Mouse (Mus musculus) neural tube, embryonic 12.5 days (tissue): Measurements from ENCODE around the gene Galnt9. TPM values are rescaled to one million over a fixed set of nuclear protein-coding genes. Genes with fewer than 3 reads are reported as not detected.

Experiments
- ATAC-seq: fragments of 200-750 bp; cut with Nextera tagmentation; 2 replicates; pipeline ENCODE4 v1.8.0; 2017; ENCODE audit warnings: low read depth, mild to moderate bottlenecking, moderate TSS enrichment, moderate library complexity; ENCODE audit not compliant: low FRiP score
- H3K27ac ChIP-seq: fragments of 300-500 bp; sonication (generic); 2 replicates; pipeline ENCODE4 v1.5.1; 2016
- H3K27me3 ChIP-seq: fragments of 300-500 bp; sonication (generic); replicated peaks from 2 replicates; pipeline ENCODE4 v1.6.1; 2016; ENCODE audit warnings: mild to moderate bottlenecking
- H3K36me3 ChIP-seq: fragments of 300-500 bp; sonication (generic); 2 replicates; pipeline ENCODE4 v1.6.1; 2016; ENCODE audit warnings: mild to moderate bottlenecking
- H3K4me1 ChIP-seq: fragments of 300-500 bp; sonication (generic); 2 replicates; pipeline ENCODE4 v1.6.1; 2016
- H3K4me2 ChIP-seq: fragments of 300-500 bp; sonication (generic); replicated peaks from 2 replicates; pipeline ENCODE4 v1.6.1; 2016; ENCODE audit warnings: mild to moderate bottlenecking
- H3K4me3 ChIP-seq: fragments of 300-500 bp; sonication (generic); 2 replicates; pipeline ENCODE4 v1.5.1; 2016
- H3K9ac ChIP-seq: fragments of 300-500 bp; sonication (generic); 2 replicates; pipeline ENCODE4 v1.6.1; 2016; ENCODE audit warnings: mild to moderate bottlenecking
- H3K9me3 ChIP-seq: fragments of 300-500 bp; sonication (generic); 2 replicates; pipeline ENCODE4 v1.6.1; 2016; ENCODE audit warnings: mild to moderate bottlenecking
- WGBS: fragments of 180-500 bp; shearing (Covaris S2); methylation state at CpG from one replicate; pipeline ENCODE4 v1.1.7; 2016; 5-methylcytosine and 5-hydroxymethylcytosine counted together
- polyA plus RNA-seq: library from polyadenylated mRNA; unstranded; fragments of >200 nt; fragmentation: Nextera tagmentation; extraction: Ambion mirVana; gene quantifications from 2 replicates; pipeline ENCODE4 v1.2.1, GENCODE M21; 2016

The Galnt9 gene
- polyA plus RNA-seq, 1 experiment from 2014 or later: 15.0 TPM

DNA sequence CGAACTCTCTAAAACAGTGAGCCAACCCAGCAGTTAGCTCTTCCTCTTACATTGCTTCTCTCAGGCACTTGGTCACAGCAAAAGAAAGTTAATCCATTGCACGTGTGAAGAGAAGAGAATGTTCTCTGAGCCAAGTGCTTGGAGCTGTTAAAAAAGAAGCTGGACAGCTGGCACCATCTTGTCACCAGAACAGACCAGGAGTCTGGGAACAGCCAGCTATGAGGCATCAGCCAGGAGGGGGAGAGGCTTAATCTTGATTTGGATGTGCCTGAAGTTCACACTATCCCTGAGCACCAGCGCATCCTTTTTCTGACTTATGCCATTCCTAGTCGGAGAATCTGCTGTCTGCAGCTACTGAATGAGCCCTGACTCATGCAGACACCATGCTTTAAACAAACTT, 30.4 kb upstream of the Galnt9 start:
- Histone ChIP-seq H3K9me3 (no peaks in the 10 kb centered on the region), H3K27ac (no peak overlapping the region), H3K9ac (no peak overlapping the region), H3K36me3 (no peaks in the 10 kb centered on the region), H3K4me3 (no peak overlapping the region), H3K27me3 (no peaks in the 10 kb centered on the region), H3K4me1 (no peaks in the 10 kb centered on the region), H3K4me2 (no peak overlapping the region)
- ATAC-seq: no peak
- 85% methylated on average over 4 of the region's 4 CpGs for WGBS

DNA sequence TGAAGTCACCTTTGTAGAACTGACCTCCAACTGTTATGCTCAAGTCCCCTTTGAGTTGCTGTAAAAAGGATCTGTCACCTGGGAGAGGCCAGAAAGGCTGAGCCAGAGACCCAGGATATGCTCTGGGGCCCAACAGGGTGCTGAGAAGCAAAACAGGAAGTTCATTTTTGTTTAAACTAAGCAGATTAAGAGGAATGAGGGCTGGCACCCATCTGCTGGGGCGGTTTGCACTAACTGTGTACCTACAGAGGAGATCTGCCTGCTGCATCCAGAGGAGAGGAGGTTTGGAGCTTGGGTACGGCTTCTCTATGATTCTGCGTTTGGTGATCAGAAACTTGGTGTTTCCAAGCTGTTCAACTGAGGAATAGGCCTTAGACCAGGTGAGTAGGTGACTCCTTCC, 29.5 kb upstream of the Galnt9 start:
- Histone ChIP-seq H3K4me2 (no peak overlapping the region), H3K9me3 (no peaks in the 10 kb centered on the region), H3K27ac (no peak overlapping the region), H3K4me1 (no peaks in the 10 kb centered on the region), H3K36me3 (no peaks in the 10 kb centered on the region), H3K9ac (no peak overlapping the region), H3K27me3 (no peaks in the 10 kb centered on the region), H3K4me3 (no peak overlapping the region)
- no peak for ATAC-seq
- 80% methylated on average over 3 of the region's 3 CpGs for WGBS

DNA sequence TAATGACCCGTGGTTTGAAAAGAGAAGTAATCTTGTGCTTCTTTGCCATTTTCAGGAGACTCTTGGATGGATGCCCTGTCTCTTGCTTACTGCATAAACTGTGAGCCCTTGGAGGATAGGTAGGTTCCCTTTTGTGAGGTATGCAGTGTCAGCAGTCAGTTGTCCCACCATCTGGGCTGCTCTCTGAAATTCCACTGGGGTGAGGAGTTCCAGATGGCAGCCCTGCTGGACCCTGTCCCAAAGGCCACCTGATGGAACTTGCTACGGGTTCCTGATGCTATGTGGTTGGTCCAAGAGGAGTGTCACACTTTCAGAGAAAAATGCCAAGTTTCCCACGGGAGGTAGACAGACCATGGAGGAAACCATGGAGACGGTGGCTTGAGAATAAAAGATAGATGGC, 27.8 kb upstream of the Galnt9 start:
- Histone ChIP-seq H3K9ac (no peak overlapping the region), H3K36me3 (no peaks in the 10 kb centered on the region), H3K4me2 (no peak overlapping the region), H3K4me3 (no peak overlapping the region), H3K27me3 (no peaks in the 10 kb centered on the region), H3K9me3 (no peaks in the 10 kb centered on the region), H3K27ac (no peak overlapping the region), H3K4me1 (no peaks in the 10 kb centered on the region)
- WGBS: 77% methylated on average over 4 of the region's 4 CpGs
- no peak for ATAC-seq

DNA sequence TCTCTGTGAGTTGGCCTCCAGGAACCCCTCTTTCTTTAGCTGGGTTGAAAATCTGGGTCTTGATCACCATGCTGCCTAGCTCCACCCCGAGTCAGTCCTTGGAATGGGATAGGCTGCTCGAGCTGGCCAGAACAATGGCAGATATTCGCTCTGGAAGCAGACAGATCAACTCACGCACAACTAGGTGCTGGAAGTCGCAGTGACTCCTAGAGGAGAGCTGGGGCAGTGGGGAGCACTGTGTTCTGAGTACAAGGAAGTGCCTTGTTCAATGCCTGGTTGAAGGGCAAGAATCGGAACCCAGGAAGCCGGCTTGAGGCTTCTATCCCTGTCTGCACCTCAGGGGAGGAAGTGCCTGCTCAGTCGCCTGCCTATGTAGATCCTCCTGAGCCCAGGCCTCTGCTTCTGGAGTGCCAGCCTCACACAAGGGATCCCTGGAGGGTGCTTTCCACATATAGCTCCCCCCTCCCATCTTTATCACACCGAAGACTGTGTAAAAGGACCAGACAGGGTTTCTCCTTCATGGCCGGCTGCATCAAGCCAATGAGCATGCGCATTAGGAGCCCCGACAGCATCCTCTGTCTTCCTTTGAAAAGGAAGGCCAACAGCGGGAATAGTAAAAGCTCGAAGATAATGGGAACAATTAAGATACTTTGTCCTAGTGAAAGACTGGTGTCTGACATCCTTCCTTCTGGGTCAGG, 25.9 kb upstream of the Galnt9 start:
- Histone ChIP-seq H3K4me3 (no peak overlapping the region), H3K36me3 (no peaks in the 10 kb centered on the region), H3K4me2 (peak overlapping the region; percentile 40), H3K27me3 (no peaks in the 10 kb centered on the region), H3K9me3 (no peaks in the 10 kb centered on the region), H3K4me1 (no peaks in the 10 kb centered on the region), H3K9ac (0 out of 2 replicates have a peak overlapping the region, but pooled peaks have one; percentile 29), H3K27ac (0 out of 2 replicates have a peak overlapping the region, but pooled peaks have one; percentile 13)
- ATAC-seq: no peak
- 22% methylated on average over 14 of the region's 14 CpGs for WGBS

DNA sequence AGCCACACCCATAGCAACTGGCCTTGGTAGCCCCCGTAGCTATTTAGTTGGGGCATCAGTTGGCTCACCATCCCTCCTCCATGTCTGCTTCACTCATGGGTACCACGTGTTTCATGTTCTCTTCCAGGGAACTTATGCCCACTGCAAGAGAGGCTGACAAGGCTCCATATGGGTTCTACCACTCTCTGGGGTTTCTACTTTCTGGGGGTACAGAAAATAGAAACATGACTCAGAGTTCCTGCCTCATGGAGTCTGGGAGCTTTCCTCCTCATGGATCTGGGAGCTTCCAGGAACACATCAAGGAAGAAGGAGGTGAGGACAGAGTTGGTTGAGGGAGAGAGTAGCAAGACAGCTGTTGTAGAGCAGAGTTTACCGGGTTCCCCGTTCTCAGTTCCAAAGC, 23.2 kb upstream of the Galnt9 start:
- H3K27ac ChIP-seq: no peak overlapping the region
- no peak overlapping the region for H3K4me3 ChIP-seq
- H3K9me3 ChIP-seq: no peaks in the 10 kb centered on the region
- H3K4me2 ChIP-seq: no peak overlapping the region
- H3K4me1 ChIP-seq: no peaks in the 10 kb centered on the region
- WGBS: 86% methylated on average over 4 of the region's 4 CpGs
- no peaks in the 10 kb centered on the region for H3K36me3 ChIP-seq
- no peak overlapping the region for H3K9ac ChIP-seq
- ATAC-seq: no peak
- no peaks in the 10 kb centered on the region for H3K27me3 ChIP-seq

DNA sequence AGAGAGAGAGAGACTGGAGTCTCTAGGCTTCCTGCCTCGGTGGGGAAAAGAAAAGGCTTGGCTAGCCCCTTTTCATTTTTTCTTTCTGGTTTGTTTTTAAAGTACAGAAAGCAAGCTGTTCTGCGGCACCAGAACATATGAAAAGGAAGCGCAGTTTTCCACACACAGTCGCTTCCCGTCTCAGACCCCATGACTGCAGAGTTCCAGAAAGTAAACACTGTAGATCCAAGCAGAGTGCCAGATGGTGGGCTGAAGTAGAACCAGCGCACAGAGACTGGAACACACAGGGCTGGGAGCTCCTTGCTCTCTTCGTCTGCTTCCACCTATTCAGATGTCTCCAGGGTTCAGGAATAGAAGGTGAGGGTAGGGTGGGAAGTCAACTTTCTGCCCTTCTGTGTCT, 22.3 kb upstream of the Galnt9 start:
- no peaks in the 10 kb centered on the region for H3K36me3 ChIP-seq

DNA sequence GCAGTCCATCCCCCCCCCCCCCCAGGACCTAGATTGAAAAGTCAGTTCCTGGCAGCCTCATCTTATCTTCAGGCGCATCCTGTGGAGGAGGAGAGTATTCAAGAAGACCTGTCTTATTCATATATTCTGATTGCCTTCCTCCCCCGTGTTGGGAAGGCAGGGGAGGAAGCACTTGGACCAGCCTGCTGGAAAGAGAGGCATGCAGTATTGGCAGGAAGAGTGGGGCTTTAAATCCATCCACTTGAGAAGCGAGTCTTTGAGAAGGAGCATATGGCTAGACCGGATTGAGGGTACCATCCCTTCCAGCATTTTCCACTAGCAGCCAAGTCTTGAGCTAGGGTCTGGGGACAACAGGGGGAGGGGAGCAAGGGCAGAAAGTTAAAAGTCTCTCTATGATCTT, 20.9 kb upstream of the Galnt9 start:
- H3K4me3 ChIP-seq: no peak overlapping the region
- no peak overlapping the region for H3K9ac ChIP-seq
- no peak for ATAC-seq
- no peaks in the 10 kb centered on the region for H3K9me3 ChIP-seq
- no peaks in the 10 kb centered on the region for H3K4me1 ChIP-seq
- 88% methylated on average over 4 of the region's 4 CpGs for WGBS
- no peak overlapping the region for H3K27ac ChIP-seq
- no peak overlapping the region for H3K4me2 ChIP-seq
- no peaks in the 10 kb centered on the region for H3K36me3 ChIP-seq
- H3K27me3 ChIP-seq: no peaks in the 10 kb centered on the region

More for the DNA sequence above, 22.3 kb upstream of the Galnt9 start:
- Histone ChIP-seq H3K4me3 (no peak overlapping the region), H3K4me2 (no peak overlapping the region), H3K27ac (no peak overlapping the region), H3K9me3 (no peaks in the 10 kb centered on the region), H3K4me1 (no peaks in the 10 kb centered on the region), H3K9ac (no peak overlapping the region), H3K27me3 (no peaks in the 10 kb centered on the region)
- 78% methylated on average over 7 of the region's 7 CpGs for WGBS
- no peak for ATAC-seq

DNA sequence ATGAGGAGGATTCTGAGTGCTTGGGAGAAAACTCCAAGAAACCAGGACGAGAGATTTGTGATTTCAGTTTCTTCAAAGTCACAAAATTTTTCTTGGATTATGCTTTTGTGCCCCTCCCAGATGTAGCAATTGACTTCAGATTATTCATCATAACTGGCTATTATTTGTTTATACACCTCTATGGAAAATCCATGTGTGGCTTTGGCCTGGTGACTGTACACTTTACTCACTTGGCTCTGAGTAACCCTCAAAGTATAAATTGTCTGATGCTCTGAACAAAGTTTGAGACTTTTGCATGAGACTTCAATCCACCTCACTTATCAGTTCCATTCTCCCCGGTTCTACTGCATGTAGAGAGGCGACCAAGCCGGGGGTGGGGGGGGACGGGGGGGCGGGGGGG, 18.5 kb upstream of the Galnt9 start:
- Histone ChIP-seq H3K9me3 (no peaks in the 10 kb centered on the region), H3K27me3 (no peaks in the 10 kb centered on the region), H3K4me3 (no peak overlapping the region), H3K36me3 (no peaks in the 10 kb centered on the region), H3K9ac (no peak overlapping the region), H3K4me1 (no peaks in the 10 kb centered on the region), H3K27ac (no peak overlapping the region), H3K4me2 (no peak overlapping the region)
- ATAC-seq: no peak
- 78% methylated on average over 6 of the region's 6 CpGs for WGBS

DNA sequence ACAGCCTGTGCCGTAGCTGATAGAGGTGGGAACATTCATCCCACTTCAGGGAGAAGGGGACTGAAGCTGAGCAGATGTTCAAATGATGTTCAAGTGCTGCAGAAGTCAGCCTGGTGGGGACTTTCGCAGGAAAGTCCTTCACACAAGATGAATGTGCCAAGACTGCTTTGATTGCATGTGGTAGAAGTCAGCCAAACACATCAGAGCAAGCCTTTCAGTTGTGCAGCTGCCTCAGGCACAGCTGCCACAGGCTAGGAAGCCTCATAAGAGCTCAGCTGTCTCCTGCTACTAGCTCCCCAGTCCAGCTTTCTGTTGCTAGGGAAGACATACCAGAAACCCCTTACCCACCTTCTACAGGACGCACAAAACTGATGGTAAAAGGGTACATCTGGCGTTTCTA, 17.6 kb upstream of the Galnt9 start:
- Histone ChIP-seq H3K9me3 (no peaks in the 10 kb centered on the region), H3K4me1 (no peaks in the 10 kb centered on the region), H3K4me2 (no peak overlapping the region), H3K9ac (no peak overlapping the region), H3K27me3 (no peaks in the 10 kb centered on the region), H3K4me3 (no peak overlapping the region), H3K36me3 (no peaks in the 10 kb centered on the region), H3K27ac (no peak overlapping the region)
- no peak for ATAC-seq
- WGBS: 84% methylated on average over 4 of the region's 4 CpGs

DNA sequence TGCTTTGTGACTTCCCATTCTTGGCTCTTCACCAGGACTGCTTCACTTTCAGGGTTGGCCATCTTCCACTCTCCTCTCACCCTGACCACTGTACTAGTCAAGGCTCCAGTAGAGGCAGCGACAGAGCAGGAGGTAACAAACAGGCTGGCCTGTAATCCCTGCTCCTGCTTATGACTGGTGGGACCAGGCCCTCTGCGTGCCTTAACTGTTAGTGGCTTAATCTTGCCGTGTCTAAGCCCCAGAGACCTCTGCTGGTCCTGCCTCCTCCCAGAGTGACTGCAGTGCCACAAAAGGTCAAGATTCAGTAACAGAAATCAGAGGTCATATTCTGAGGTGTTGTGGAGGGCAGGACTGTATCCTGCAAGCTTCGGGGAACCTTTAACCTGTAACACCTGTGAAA, 13.1 kb upstream of the Galnt9 start:
- ATAC-seq: no peak
- H3K27ac ChIP-seq: no peak overlapping the region
- WGBS: 65% methylated on average over 4 of the region's 4 CpGs
- no peaks in the 10 kb centered on the region for H3K9me3 ChIP-seq
- H3K4me2 ChIP-seq: no peak overlapping the region
- H3K27me3 ChIP-seq: no peaks in the 10 kb centered on the region
- no peaks in the 10 kb centered on the region for H3K36me3 ChIP-seq
- H3K9ac ChIP-seq: no peak overlapping the region
- H3K4me3 ChIP-seq: no peak overlapping the region
- no peaks in the 10 kb centered on the region for H3K4me1 ChIP-seq

DNA sequence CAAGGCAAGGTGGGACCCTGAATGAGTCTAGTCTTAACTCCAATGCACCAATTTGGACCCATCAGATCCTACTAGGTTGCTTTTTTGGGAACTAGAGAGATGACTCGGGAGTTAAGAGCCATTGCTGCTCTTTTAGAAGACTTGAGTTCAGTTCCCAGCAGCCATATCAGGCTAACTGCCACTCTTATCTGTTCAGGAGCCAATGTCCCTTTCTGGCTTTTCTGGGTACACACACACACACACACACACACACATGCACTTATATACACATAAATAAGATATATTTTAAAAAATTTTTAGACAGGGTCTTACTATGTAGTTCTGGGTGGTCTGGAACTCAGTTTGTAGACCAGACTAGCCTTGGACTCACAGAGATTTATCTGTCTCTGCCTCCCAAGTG, 9.8 kb upstream of the Galnt9 start:
- Histone ChIP-seq H3K4me2 (no peak overlapping the region), H3K27me3 (no peaks in the 10 kb centered on the region), H3K27ac (no peak overlapping the region), H3K4me1 (no peaks in the 10 kb centered on the region), H3K9ac (no peak overlapping the region), H3K9me3 (no peaks in the 10 kb centered on the region), H3K4me3 (no peak overlapping the region), H3K36me3 (no peaks in the 10 kb centered on the region)
- WGBS: 79% methylated on average over 1 of the region's 1 CpGs
- no peak for ATAC-seq

DNA sequence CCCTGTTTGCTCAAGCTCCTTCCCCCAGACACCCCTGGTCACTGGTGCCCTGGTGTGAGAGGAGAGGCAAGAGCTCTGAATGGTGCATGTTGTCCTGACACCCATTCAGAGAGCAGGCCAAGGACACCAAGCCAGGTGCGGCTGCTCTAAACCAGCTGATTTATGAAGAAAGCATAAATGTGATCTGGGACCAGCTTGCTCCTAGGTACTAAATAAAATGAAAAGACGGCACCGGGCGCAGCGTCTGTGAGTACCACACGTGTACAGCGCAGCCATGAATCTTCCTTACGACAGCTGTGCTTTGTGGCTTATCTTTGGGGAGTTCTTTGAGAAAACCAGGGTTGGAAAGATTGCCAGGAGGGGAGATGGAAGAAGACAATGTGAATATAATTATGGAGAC, 8.2 kb upstream of the Galnt9 start:
- no peak overlapping the region for H3K9ac ChIP-seq
- H3K9me3 ChIP-seq: no peaks in the 10 kb centered on the region
- no peak overlapping the region for H3K27ac ChIP-seq
- no peak overlapping the region for H3K4me3 ChIP-seq
- 65% methylated on average over 8 of the region's 8 CpGs for WGBS
- no peaks in the 10 kb centered on the region for H3K4me1 ChIP-seq
- no peak overlapping the region for H3K4me2 ChIP-seq
- no peaks in the 10 kb centered on the region for H3K27me3 ChIP-seq
- no peaks in the 10 kb centered on the region for H3K36me3 ChIP-seq
- ATAC-seq: no peak

DNA sequence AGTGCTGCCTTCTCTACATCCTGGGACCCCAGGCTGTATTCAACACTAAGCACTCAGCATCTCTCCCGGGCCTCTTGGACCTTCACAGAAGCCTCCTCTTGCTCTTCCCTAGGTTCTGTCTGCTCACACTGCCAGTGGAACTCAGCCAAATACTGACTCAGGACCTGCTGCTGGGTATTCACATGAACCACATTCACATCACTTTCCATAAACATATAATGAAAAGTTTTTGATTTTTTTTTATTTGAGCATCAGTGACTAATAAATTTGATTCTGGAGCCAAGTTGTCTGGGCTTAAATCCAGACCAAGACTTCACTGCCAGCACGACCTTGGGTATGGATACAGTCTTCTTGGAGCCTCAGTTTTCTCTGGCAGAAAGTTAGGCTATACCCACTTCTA, 3.2 kb upstream of the Galnt9 start:
- Histone ChIP-seq H3K9me3 (no peaks in the 10 kb centered on the region), H3K4me1 (peaks cover 18% of the 10 kb centered on the region), H3K36me3 (no peaks in the 10 kb centered on the region), H3K4me2 (no peak overlapping the region), H3K27me3 (peaks cover 31% of the 10 kb centered on the region), H3K27ac (no peak overlapping the region), H3K4me3 (no peak overlapping the region), H3K9ac (no peak overlapping the region)
- 71% methylated on average over 2 of the region's 2 CpGs for WGBS
- ATAC-seq: no peak
